Mouse (Mus musculus) cerebellum, adult 11-12 months (tissue): ENCODE measurements at regions not wholly inside any gene's neighbourhood (a gene's known extent, or its start where the extent isn't known, plus 50 kb on each side); places are given as distances from the start of the nearest gene placed in this dataset.

ENCODE experiments used
- DNase-seq: peaks from one replicate; pipeline ENCODE4 v3.0.0; 2022

DNA sequence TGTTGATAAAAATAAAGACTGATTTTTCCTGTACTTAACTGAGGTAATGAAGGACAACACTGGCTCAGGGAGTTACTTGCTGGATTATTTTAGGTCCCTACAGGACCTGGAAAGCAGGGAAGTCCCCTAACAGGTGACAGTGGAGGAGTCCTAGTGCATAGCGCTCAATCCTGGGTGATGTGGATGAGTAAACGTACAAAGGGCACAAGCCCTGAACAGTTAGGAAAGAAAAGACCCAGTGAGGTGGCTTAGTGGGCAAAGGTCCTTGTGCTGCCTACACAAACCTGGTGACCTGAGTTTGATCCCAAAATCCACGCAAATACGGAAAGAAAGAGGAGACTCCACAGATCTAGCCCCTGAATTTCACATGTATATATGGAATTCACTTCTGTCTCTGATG lies 99.1 kb downstream of the Hes1 start:
- no peak for DNase-seq

DNA sequence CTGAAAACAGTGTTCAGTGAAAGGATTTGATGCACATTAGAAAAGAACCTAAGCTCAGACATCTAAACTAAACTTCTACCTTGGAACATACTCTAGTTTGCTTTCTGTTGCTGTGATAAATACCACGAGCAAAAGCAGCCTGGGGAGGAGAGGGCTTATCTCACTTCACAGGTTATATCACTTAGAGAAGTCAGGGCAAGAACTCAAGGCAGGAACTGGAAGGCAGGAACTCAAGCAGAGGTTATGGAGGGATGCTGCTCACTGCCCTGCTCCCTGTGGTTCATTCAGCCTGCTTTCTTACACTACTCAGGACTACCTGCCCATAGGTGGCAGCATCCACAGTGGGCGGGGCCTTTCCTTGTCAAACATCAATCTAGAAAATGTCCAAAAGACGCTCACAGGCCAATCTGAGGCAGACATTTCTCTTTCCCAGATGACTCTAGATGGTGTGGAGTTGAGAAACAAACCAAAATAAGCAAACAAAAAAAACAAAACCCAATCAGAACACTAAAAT lies 101.5 kb downstream of the Hes1 start:
- no peak for DNase-seq

GRCm38 (mm10) chr16:30171381-30172079 lies 95.8 kb downstream of the Cpn2 start:
- DNase-seq, result peak; percentile 33

GRCm38 (mm10) chr16:30172136-30172731 lies 95.1 kb downstream of the Cpn2 start:
- DNase-seq, result no peak

DNA sequence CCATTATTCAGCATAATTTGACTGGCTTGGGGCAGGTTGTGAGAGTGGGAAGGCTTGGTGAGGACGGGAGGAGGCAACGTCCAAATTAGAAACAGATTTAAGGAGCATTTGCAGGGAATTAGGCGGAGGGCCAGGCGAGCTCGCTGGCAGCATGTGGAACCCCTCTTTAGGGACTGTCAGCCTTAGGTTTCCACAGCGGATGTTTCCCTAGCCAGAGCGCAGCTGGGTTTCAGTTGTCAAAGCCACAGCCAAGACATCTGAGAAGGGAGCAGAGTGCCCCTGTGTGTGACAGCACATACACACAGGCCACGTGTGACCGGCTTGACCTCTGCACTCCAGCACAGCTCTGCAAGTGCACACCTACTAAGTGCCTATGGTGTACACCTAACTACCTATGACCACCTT lies 94.5 kb downstream of the Cpn2 start:
- no peak for DNase-seq

DNA sequence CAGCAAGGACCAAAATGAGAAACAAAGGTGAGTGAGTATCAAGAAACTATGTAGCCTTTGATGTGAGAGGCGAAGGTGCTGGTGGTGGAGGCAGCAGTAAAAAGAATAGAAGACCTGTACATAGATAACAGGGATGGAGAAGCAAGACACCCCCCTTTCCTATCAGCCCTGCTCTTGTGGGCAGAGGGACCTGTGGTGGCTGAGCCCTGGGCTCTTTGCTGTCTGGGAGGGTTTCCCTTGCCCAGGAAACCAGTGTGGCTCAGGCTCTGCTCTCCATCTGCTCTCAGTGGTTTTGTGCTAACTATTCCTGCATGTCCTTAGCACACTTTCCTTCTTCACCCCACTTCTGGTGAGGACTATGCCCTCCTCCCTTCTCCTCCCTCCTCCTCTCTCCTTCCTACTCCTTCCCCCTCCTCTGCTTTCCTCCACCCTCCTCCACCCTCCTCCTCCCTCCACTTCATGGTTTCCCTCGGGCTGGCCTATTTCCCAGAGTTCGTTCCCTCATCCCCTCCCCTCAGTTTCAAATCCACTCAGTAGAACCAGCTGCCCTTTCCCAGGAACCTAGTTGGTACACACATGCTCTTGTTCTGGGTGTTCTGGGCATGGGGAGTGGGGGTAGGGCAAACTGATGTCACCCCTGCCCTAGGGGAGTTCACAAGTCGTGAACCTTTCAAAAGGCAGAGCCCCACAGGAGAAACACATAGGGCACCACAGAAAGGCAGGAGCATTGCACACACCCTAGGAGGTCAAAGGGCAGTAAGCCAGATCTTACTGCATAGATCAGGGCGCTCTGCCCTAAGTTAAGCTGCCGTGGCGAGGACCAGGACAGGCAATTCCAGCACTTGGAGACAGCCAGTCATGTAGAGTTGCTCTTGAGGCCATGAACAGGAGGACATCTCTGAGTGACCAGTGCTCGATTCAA lies 93.1 kb downstream of the Cpn2 start:
- DNase-seq, result no peak

- no peak for DNase-seq
These were observed 91.0 kb downstream of the Cpn2 start for GRCm38 (mm10) chr16:30176306-30176705.

GRCm38 (mm10) chr16:30177769-30178168 lies 89.5 kb downstream of the Cpn2 start:
- DNase-seq, result no peak

DNA sequence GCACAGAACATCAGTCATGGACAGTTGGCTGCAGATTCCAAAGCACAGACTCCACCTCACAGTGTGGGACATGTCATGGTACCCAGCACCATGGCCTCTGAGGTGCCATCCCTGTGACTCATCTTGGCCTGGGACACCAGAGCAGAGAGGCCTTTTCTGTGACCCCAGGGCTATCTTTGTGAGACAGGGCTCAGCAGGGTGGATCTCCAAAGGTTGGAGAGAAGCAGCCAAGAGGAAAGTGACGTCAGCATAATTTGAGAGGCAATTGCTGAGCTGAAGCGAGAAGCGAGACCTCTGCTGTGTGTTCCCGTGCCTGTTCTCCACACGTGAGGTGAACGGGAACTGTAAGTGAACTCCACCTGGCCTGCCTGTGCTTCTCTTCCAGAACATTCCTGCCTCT lies 88.7 kb downstream of the Cpn2 start:
- DNase-seq, result no peak

GRCm38 (mm10) chr16:30179504-30179976 lies 87.8 kb downstream of the Cpn2 start:
- no peak for DNase-seq

- DNase-seq, result no peak
These were observed 86.2 kb downstream of the Cpn2 start for GRCm38 (mm10) chr16:30181116-30181515.

- peak; percentile 32 for DNase-seq
These were observed 82.6 kb downstream of the Cpn2 start for GRCm38 (mm10) chr16:30184591-30185265.

DNA sequence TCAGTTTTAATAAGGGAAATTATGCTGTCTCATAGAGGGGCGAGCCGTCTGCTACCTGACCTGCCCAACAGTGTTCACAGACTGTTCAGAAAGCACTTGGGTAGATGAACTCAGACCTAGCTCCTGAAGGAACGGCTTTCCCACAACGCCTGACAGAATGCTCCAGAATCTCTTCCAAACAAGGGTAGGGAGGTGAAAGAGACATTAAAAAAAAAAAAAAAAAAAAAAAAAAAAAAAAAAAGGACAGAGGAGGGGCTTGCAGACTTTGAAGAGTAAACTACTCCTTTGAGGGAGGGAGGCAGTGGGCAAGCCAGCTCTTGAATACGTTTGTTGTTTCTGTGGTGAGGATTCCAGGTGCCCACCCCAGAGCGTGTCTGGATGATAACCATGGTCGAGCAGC lies 81.6 kb downstream of the Cpn2 start:
- no peak for DNase-seq

GRCm38 (mm10) chr16:30186201-30186700 lies 81.0 kb downstream of the Cpn2 start:
- DNase-seq, result no peak

- peak; percentile 43 for DNase-seq
These were observed 80.5 kb downstream of the Cpn2 start for GRCm38 (mm10) chr16:30186701-30187270.

DNA sequence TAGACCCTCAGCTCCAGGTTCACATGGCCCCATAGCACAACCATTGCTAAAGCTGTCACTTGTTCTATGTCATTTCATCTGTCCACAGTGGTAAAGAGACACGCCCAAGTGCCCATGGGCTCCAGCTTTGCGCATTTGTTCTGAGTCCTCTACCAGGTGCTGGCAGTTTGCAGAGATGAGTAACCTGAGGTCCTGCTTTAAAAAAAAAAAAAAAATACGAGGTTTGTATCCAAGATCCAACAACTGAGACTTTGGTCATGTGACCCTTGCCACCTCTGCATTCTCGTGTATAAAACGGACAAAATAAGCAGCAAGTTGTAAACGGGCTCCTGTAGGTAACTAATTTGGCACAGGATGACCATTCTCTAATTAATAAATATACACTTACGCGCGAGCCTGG lies 79.9 kb downstream of the Cpn2 start:
- DNase-seq, result no peak

GRCm38 (mm10) chr16:30187907-30188414 lies 79.3 kb downstream of the Cpn2 start:
- peak; percentile 96 for DNase-seq

DNA sequence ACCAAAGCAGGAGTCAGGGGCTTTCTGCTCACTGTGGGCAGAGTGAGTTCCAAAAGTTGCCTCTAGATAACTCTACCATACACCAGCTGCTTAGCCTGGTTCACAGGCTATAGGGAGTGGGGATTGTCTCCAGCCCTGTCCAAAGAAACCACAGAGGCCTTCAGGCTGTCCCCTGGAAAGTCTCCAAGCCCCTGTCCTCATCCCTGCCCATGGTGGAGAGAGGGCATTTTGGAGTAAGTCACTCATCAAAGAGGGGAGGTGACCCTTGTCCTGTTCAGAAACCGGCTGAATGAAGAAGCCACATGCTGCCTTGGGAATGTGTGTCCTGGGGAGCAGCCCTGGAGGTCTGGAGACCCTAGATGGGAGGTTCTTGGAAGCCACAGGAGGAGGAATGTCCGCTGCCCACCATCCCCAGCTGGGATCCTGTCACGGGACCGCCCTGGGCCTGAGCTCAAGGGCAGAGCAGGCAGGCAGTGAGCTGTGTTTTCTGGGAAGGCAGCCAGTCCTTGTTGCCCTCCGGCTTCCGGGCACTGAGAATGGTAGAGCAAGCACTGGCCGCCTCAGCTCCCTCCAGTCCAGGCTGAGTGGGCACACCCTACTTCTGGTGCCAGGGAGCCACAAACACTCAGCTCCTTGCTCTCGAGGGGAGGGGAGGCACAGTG lies 78.4 kb downstream of the Cpn2 start:
- DNase-seq, result peak; percentile 80

GRCm38 (mm10) chr16:30190351-30190750 lies 76.9 kb downstream of the Cpn2 start:
- DNase-seq, result no peak

DNA sequence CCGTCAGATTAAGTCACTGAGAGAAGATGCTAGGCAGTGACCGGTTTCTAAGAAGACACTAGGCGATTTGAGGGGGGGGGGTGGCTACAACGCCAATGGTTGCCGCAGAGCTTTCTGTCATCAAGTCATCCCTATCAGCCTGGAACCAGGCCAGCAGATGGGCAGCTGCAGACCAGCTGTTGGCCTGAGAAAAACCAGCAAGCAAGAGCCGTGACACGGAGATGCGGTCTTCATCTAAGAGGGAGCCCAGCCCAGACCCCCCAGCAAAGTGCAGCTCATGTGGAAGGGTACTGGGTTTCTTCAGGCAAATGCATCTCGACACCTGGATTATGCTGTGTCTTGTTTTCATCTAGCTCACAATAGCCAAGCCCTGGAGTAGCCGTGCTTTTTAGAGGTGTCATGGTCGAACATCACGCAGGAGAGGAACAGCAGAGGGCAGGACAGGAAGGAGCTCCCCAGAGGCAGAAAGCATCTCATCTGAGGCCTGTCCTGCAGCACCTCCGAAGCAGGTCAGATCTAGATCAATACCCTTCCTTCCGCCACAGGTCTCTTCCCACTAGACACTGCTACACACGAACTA lies 76.3 kb downstream of the Cpn2 start:
- no peak for DNase-seq
